Mouse (Mus musculus) B cell, adult 2 months (primary cell): Measurements from ENCODE around the gene Apoa1.
A peak's percentile ranks its signal among the peaks of the same experiment; 100 is the strongest.

Experiments
- DNase-seq, 2 experiments: peaks; one replicate each; pipeline ENCODE4 v3.0.0; 2022

Gene Apoa1

GRCm38 (mm10) chr9:46216744-46217470 lies 11.5 kb upstream of the Apoa1 start:
- no peak for DNase-seq

DNA sequence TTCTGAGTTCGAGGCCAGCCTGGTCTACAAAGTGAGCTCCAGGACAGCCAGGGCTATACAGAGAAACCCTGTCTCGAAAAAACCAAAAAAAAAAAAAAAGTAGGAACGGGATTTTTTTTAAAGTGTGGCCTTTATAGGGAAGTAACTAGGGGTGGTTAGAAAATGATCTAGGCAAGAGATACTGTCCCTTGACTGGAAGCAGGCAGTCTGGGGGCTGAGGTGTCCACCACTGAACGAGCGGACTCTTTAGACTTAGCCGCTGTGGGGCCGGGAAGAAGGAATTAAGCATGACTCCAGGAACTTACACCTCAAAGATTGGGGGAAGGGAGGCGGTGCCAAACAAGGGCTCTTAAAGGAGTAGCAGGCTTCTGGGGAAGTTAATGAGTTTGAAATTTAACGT lies 10.2 kb upstream of the Apoa1 start:
- DNase-seq: no peak

DNA sequence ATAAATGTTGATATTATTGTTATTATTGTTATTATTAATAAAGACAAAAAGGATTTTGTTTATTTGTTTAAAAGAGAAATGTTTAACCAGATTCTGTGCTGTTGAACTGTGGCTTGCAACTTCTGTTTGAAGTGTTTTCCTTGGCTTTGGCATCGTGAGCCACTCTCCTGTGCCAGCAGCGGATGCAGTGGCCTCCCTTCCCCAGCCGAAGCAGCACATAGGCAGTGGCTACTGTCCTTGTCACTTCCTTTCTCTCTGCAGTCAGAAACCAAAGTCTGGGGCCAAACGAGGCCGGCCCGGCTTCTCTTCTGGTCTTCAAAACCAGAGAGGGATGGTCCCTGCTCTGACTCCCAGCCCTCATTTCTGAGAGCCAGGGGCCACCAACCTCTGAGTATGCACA lies 5.3 kb upstream of the Apoa1 start:
- DNase-seq: no peak

DNA sequence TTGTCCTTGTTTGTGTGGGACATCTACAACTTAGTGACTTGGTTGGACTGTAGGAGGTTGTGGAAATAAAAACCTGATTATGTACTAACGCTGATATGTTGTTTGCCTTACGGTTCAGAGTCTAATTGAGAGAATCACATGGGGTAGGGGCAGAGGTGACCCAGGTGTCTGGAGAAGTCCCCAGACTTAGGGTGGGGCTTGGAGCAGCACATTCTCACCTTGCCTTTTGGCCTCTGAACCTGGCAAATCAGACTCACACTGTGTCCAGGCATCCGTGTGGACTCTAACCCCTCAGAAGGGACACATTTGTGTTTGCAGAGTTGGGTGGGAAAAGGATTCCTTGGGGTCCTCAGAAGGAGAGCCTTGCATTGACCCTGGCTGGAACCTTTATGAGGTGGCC lies 4.3 kb upstream of the Apoa1 start:
- DNase-seq: no peak

GRCm38 (mm10) chr9:46224945-46225660 lies 3.3 kb upstream of the Apoa1 start:
- DNase-seq: no peak

DNA sequence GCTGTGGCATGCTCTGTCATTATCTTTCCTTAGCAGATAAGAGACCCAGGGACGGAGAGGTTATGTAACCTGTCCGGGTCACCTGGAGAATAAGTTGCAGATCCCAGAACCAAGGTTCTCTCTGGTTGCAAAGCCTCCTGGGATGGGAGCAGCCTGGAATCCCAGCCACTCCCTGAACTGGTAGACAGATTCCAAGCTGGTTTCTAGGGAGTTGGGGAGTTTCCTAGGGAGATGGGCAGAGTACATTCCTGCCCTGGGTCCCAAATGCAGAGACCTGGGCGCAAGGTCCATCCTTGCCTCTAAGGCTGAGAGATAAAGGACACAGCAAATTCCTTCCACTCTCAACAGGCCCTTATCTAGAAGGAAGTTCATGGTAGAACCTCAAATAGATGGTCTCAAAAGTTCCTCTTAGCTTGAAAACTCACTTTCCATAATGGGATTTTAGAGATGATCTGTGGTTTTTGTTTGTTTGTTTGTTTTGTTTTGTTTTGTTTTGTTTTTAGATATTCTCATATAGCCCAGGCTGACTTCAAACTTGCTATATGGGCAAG lies 1.2 kb upstream of the Apoa1 start:
- no peak for DNase-seq

DNA sequence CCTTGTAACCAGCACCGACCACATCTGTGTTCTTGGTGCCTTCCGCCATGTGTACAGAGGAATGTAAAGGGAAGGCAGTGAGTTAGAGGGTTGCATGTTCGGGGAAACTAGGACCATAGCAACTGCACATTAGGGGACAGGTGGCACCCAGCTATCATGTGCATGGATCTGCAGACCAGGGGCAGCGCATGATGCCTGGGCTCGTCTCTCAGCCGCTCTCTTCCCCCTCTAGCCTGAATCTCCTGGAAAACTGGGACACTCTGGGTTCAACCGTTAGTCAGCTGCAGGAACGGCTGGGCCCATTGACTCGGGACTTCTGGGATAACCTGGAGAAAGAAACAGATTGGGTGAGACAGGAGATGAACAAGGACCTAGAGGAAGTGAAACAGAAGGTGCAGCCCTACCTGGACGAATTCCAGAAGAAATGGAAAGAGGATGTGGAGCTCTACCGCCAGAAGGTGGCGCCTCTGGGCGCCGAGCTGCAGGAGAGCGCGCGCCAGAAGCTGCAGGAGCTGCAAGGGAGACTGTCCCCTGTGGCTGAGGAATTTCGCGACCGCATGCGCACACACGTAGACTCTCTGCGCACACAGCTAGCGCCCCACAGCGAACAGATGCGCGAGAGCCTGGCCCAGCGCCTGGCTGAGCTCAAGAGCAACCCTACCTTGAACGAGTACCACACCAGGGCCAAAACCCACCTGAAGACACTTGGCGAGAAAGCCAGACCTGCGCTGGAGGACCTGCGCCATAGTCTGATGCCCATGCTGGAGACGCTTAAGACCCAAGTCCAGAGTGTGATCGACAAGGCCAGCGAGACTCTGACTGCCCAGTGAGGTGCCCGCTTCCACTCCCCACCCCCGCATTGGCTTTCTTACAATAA lies 1.4 kb downstream of the Apoa1 start:
- DNase-seq: peak; percentile 40

DNA sequence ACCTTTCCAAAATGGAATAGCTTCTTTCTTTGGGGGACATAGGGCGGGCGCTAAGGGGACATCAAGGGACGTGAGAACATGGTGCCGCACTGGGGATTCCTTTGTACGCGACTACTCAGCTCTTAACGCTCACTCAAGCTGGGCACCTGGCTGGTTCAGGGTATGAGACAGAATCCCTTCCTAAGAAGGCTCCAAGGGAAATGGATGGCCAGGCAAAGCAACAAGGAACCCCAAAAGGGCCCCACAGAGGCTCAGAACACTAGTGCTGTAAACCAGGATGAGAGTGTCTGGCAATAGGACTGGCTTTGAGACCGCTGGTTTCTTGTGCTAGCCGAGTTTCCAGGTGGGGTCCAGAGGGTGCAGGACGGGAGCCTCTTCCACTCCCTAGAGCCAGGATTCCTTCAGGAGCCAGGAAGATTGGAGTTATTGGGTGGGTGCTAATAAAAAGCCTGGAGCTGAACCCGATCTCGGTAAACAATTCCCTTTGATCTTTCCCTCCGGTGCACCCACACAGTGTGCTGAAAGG lies 2.1 kb downstream of the Apoa1 start:
- no peak for DNase-seq

- DNase-seq: no peak
Observed at GRCm38 (mm10) chr9:46235196-46235595, 6.8 kb downstream of the Apoa1 start.

DNA sequence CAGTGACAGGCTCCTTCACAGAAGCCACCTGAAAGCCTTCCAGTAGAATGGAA lies 7.0 kb downstream of the Apoa1 start, which contains the start of gene Apoc3:
Gene Apoc3, minus strand, starts transcription at position 41 of the 53 bp plus-strand sequence.
- no peak for DNase-seq

DNA sequence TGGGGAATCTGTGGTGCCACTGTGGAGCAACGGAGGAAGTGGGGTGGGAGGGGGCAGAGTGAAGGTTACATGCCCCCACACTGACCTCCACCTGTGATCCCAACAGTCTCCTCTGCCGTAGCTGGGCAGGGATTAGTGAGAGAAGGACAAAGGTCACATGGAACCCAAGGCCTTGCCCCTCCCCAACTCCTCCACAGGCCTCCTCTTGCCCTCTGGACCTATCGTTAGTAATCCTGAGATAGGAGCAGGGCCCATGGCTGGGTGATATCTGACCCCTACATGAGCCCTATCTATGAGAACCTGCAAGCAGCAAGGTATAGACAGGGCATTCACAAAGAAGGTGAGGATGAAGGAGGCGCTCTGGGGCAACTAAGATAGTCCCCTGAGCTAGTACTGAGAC lies 7.3 kb downstream of the Apoa1 start:
- DNase-seq: no peak

GRCm38 (mm10) chr9:46238850-46239249 lies 10.5 kb downstream of the Apoa1 start:
- no peak for DNase-seq

DNA sequence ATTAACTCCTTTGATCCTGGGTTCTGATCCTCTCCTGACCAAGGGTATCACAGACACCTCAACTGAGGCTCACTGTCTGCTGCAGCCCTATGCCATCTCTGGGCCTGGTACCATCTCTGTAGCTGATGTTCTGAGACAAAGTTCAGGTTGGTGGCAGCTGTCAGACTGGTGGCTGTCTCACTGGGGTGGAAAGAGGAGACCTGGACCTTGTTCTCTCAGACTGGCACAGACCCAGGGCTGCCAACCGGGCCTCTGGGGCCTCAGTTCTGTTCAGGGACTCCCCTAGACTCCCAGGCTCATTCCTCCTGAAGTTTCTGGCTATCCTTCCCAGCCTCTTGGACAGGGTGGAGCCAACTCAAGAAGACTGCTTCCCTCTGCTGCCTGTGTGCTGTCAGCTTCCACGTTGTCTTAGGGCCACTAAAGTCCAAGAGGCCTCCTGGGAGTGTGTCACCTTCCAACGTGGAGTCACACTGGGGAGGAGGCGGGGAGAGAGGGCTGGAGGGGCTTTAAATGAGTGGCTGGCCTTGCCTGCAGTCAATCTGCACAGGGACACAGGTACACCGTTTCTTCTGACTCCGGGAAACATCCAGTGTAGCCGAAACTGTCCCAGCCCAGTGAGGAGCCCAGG lies 12.3 kb downstream of the Apoa1 start, which contains the start of gene Apoa4:
Gene Apoa4, plus strand, starts transcription at position 171 of the 628 bp plus-strand sequence.
- DNase-seq: no peak

GRCm38 (mm10) chr9:46241818-46242217 lies 13.4 kb downstream of the Apoa1 start:
- no peak for DNase-seq

DNA sequence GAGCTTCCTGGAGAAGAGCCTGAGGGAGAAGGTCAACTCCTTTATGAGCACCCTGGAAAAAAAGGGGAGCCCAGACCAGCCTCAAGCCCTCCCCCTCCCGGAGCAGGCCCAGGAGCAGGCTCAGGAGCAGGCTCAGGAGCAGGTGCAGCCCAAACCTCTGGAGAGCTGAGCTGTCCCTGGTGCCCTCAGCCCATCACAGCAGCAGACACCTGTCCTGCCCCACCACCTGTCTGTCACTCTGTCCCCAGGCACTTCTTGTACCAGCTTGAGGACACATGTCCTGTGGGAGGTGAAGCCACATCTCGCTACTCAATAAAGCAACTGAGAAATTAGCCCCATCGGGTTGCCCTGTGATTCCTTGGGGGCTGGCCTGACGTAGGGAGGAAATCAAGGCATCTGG lies 14.7 kb downstream of the Apoa1 start:
- no peak for DNase-seq

DNA sequence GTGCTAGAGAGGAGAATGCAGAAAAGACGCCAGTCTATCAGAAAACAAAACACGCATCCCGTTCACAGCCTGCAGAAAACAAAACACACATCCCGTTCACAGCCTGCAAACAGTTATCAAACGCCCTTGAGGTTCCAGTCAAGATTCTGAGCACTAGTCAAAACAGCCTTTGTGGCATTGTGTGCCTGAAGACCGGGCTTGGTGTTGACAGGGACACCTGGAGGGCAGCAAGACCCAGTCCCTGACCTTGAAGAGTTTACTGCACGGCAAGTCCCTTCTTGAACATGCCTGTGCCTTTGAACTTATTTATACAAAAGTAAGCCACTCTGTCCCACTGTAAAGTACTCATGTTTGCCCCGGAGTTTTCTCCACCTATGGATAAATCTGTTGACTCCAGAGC lies 15.2 kb downstream of the Apoa1 start:
- DNase-seq: no peak

- DNase-seq: peak; percentile 44 to 49
Observed at GRCm38 (mm10) chr9:46246752-46247324, 18.5 kb downstream of the Apoa1 start.

- DNase-seq: no peak
Observed at GRCm38 (mm10) chr9:46256177-46256576, 27.8 kb downstream of the Apoa1 start.

GRCm38 (mm10) chr9:46256658-46257385 lies 28.4 kb downstream of the Apoa1 start:
- DNase-seq: no peak

GRCm38 (mm10) chr9:46257546-46257945 lies 29.2 kb downstream of the Apoa1 start:
- DNase-seq: no peak

GRCm38 (mm10) chr9:46259111-46259510 lies 30.7 kb downstream of the Apoa1 start:
- DNase-seq: no peak

DNA sequence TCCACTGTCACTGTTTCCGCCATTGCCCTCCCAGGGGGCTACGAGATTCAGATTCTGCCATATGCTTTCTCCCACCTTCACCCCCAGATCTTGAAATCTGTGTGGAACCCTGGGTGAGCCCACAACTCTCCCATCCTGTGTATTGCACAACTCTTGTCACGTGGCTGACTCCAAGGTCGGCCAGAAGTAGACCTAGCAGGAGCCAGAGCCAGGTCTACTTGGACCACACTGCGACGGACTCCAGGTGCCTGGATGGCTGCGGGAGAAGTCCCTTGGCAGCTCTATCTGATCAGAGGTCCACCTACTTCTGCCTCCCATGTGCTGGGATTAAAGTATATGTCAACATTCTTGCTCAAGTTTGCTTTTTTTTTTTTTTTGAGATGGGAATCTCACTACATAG lies 32.8 kb downstream of the Apoa1 start:
- no peak for DNase-seq
